Mouse (Mus musculus): Measurements from ENCODE around the gene Slc35c2. TPM values are rescaled to one million over a fixed set of nuclear protein-coding genes. Genes with fewer than 3 reads are reported as not detected.
A peak's percentile ranks its signal among the peaks of the same experiment; 100 is the strongest.

Slc35c2 gene
- polyA plus RNA-seq, 1 experiment, result 64.1 TPM

DNA sequence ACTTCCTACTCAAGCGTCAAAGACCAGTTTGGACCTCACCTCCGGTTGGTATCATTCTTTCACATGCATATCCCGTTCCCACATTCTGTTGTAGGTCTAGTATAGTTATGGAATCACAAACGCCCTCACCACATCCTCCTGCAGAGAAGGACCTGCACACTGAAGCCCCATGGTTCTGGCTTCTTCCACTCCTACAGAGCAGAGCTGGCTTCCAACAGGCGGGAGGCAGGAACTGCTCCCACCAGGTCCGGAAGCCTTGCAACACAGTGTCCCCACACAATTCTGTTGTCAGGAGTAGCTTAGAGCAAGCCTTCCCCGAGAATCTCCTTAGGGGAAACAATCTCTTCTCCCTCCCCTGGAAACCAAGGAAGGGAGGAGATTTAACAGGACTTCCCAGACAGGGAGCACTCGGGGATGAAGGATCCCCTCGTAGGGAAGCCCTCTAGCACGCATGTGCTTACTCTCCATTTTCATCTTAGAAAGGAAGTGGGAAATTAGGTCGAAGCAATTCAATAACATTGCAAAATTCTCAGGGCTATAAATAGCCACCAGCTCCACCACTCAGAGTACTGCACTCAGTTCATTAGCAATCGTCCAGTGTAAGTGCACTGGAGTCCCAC lies 33.0 kb upstream of the Slc35c2 start:
- TF ChIP-seq CTCF (conservative IDR thresholded peaks at IDR 0.05; ENCODE audit: insufficient read depth, insufficient read length, low read depth, low read length), result no peak
- no peak for TF ChIP-seq POLR2A (IDR thresholded peaks at IDR 0.05; ENCODE audit: low read depth, low read length)
- Histone ChIP-seq H3K4me3 (ENCODE audit: insufficient read depth, low read depth, low read length) (no peak overlapping the region), H3K36me3 (ENCODE audit: control insufficient read depth, insufficient read depth, low read length) (no peaks in the 10 kb centered on the region), H3K27ac (ENCODE audit: insufficient read depth, low read depth, low read length) (peak overlapping the region; percentile 24), H3K4me1 (ENCODE audit: control insufficient read depth, insufficient read depth, low read length) (peaks cover 24% of the 10 kb centered on the region), H3K27me3 (replicated peaks; ENCODE audit: control insufficient read depth, insufficient read depth, low read length) (no peaks in the 10 kb centered on the region)
- peak; percentile 57 for DNase-seq
- 49% methylated on average over 12 of the region's 12 CpGs for WGBS

GRCm38 (mm10) chr2:165319503-165319902 lies 31.8 kb upstream of the Slc35c2 start:
- H3K4me1 ChIP-seq (ENCODE audit: control insufficient read depth, insufficient read depth, low read length), result peaks cover 25% of the 10 kb centered on the region
- no peaks in the 10 kb centered on the region for H3K36me3 ChIP-seq (ENCODE audit: control insufficient read depth, insufficient read depth, low read length)
- no peaks in the 10 kb centered on the region for H3K27me3 ChIP-seq (replicated peaks; ENCODE audit: control insufficient read depth, insufficient read depth, low read length)
- TF ChIP-seq CTCF (conservative IDR thresholded peaks at IDR 0.05; ENCODE audit: insufficient read depth, insufficient read length, low read depth, low read length), result no peak
- TF ChIP-seq POLR2A (IDR thresholded peaks at IDR 0.05; ENCODE audit: low read depth, low read length), result no peak
- no peak for DNase-seq
- no peak overlapping the region for H3K27ac ChIP-seq (ENCODE audit: insufficient read depth, low read depth, low read length)
- WGBS, result 44% methylated on average over 4 of the region's 4 CpGs
- H3K4me3 ChIP-seq (ENCODE audit: insufficient read depth, low read depth, low read length), result no peak overlapping the region

DNA sequence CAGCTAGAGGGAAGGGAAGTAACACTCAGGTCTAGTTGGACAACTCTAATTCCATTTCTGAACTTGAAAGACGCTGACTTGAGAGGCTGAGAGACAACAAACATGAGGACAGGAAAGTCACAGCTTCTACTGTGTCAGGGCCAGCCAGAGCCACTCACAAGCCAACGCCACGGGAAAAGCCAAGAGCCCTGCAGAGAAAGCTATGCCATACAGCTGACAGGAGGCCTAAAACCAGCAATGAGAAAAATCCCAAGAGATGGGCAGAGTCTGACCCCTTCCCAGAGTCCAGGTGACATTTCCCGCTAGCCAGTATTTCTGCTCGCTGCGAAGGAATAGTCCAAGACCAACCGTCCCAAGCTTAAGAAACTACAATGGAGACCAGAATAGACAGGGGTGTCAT lies 31.3 kb upstream of the Slc35c2 start:
- peaks cover 25% of the 10 kb centered on the region for H3K4me1 ChIP-seq (ENCODE audit: control insufficient read depth, insufficient read depth, low read length)
- 76% methylated on average over 7 of the region's 7 CpGs for WGBS
- no peaks in the 10 kb centered on the region for H3K36me3 ChIP-seq (ENCODE audit: control insufficient read depth, insufficient read depth, low read length)
- no peak overlapping the region for H3K4me3 ChIP-seq (ENCODE audit: insufficient read depth, low read depth, low read length)
- TF ChIP-seq POLR2A (IDR thresholded peaks at IDR 0.05; ENCODE audit: low read depth, low read length) (no peak), CTCF (conservative IDR thresholded peaks at IDR 0.05; ENCODE audit: insufficient read depth, insufficient read length, low read depth, low read length) (no peak)
- H3K27me3 ChIP-seq (replicated peaks; ENCODE audit: control insufficient read depth, insufficient read depth, low read length), result no peaks in the 10 kb centered on the region
- no peak overlapping the region for H3K27ac ChIP-seq (ENCODE audit: insufficient read depth, low read depth, low read length)
- no peak for DNase-seq

- H3K4me3 ChIP-seq (ENCODE audit: insufficient read depth, low read depth, low read length), result no peak overlapping the region
- no peaks in the 10 kb centered on the region for H3K27me3 ChIP-seq (replicated peaks; ENCODE audit: control insufficient read depth, insufficient read depth, low read length)
- H3K4me1 ChIP-seq (ENCODE audit: control insufficient read depth, insufficient read depth, low read length), result peaks cover 32% of the 10 kb centered on the region
- no peak overlapping the region for H3K27ac ChIP-seq (ENCODE audit: insufficient read depth, low read depth, low read length)
- 66% methylated on average over 16 of the region's 16 CpGs for WGBS
- no peak for DNase-seq
- H3K36me3 ChIP-seq (ENCODE audit: control insufficient read depth, insufficient read depth, low read length), result no peaks in the 10 kb centered on the region
- no peak for TF ChIP-seq POLR2A (IDR thresholded peaks at IDR 0.05; ENCODE audit: low read depth, low read length)
- TF ChIP-seq CTCF (conservative IDR thresholded peaks at IDR 0.05; ENCODE audit: insufficient read depth, insufficient read length, low read depth, low read length), result no peak
These were observed 30.1 kb upstream of the Slc35c2 start for GRCm38 (mm10) chr2:165317621-165318263.

DNA sequence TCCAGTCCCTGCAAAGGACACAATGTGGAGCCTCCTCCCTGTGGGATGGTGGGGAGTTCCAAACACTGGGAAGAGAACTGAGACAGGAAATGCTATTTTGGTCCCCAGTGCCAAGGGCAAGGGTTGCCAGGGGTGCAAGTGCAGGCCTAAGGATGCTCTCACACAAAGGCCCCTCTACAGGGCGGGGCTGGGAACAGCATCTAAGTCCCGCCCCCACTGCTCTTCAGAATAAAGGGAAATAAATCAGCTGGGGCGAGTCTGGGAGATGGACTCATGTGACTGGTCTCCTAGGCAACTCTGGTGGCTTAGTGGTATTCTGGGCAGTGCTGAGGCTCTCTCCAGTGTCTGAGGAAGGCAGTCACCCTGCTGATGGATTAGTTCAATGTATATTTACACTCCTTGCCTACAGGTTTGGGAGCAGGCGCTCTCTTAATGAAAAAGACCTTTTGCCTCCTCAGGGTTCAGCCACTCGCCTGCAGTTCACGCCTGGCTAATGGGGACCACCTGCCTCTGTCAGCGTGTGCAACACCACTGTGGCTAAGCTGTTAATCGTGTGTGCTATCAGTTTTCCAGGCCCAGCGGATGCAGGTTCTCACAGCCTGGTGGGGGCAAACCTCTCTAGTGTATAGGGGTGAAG lies 29.3 kb upstream of the Slc35c2 start:
- peak; percentile 83 for DNase-seq
- WGBS, result 54% methylated on average over 9 of the region's 9 CpGs
- H3K36me3 ChIP-seq (ENCODE audit: control insufficient read depth, insufficient read depth, low read length), result no peaks in the 10 kb centered on the region

DNA sequence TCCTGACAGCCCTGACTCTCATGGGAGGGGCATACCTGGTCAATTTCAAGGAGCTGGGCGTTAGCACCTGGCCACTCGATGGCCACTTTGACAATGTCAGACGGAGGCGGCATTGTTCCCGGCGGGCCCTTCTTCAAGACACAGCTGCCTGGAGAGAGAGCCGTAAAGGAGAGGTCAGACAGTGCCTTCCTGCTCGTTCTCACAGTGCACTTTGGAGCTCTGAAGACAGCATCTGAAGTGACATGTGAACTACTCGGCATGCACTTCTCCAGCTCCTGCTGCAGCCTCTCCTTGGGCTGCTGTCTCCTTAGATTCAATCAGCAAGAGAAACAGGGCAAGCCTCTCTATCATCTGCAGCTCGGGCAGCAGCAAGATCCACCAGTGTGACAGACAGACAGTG lies 28.5 kb upstream of the Slc35c2 start:
- DNase-seq, result no peak
- WGBS, result 61% methylated on average over 10 of the region's 10 CpGs
- Histone ChIP-seq H3K4me1 (ENCODE audit: control insufficient read depth, insufficient read depth, low read length) (peaks cover 26% of the 10 kb centered on the region), H3K27me3 (replicated peaks; ENCODE audit: control insufficient read depth, insufficient read depth, low read length) (no peaks in the 10 kb centered on the region), H3K27ac (ENCODE audit: insufficient read depth, low read depth, low read length) (no peak overlapping the region), H3K36me3 (ENCODE audit: control insufficient read depth, insufficient read depth, low read length) (no peaks in the 10 kb centered on the region), H3K4me3 (ENCODE audit: insufficient read depth, low read depth, low read length) (no peak overlapping the region)
- TF ChIP-seq POLR2A (IDR thresholded peaks at IDR 0.05; ENCODE audit: low read depth, low read length) (no peak), CTCF (conservative IDR thresholded peaks at IDR 0.05; ENCODE audit: insufficient read depth, insufficient read length, low read depth, low read length) (no peak)

More for the DNA sequence above, 29.3 kb upstream of the Slc35c2 start:
- H3K4me3 ChIP-seq (ENCODE audit: insufficient read depth, low read depth, low read length), result no peak overlapping the region
- no peak for TF ChIP-seq CTCF (conservative IDR thresholded peaks at IDR 0.05; ENCODE audit: insufficient read depth, insufficient read length, low read depth, low read length)
- TF ChIP-seq POLR2A (IDR thresholded peaks at IDR 0.05; ENCODE audit: low read depth, low read length), result no peak
- H3K27me3 ChIP-seq (replicated peaks; ENCODE audit: control insufficient read depth, insufficient read depth, low read length), result no peaks in the 10 kb centered on the region
- H3K4me1 ChIP-seq (ENCODE audit: control insufficient read depth, insufficient read depth, low read length), result peaks cover 32% of the 10 kb centered on the region
- H3K27ac ChIP-seq (ENCODE audit: insufficient read depth, low read depth, low read length), result no peak overlapping the region

DNA sequence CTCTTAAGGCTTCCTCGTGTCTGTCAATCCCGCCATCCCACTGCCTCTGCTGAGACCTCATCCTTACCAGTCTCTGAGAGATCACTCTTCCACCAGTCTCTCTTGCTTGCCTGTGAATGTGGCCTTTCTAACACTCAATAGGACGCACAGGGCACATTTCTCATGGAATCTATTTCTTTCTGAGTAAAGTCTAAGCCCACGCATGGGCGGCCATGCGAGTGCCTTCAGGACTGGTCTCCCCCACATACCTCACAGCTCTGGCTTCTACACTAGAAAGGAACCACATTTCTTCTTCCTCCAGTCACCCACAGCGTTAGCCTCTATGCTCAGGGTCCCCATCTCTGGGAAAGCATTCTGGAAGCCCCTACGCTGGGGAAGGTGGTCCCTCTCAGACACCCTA lies 26.5 kb upstream of the Slc35c2 start:
- Histone ChIP-seq H3K27ac (ENCODE audit: insufficient read depth, low read depth, low read length) (peak overlapping the region; percentile 29; the same call in 1 of the 2 replicates), H3K36me3 (ENCODE audit: control insufficient read depth, insufficient read depth, low read length) (no peaks in the 10 kb centered on the region), H3K27me3 (replicated peaks; ENCODE audit: control insufficient read depth, insufficient read depth, low read length) (no peaks in the 10 kb centered on the region), H3K4me1 (ENCODE audit: control insufficient read depth, insufficient read depth, low read length) (peaks cover 26% of the 10 kb centered on the region), H3K4me3 (ENCODE audit: insufficient read depth, low read depth, low read length) (no peak overlapping the region)
- WGBS, result 60% methylated on average over 8 of the region's 8 CpGs
- peak; percentile 58 for DNase-seq
- TF ChIP-seq POLR2A (IDR thresholded peaks at IDR 0.05; ENCODE audit: low read depth, low read length) (no peak), CTCF (conservative IDR thresholded peaks at IDR 0.05; ENCODE audit: insufficient read depth, insufficient read length, low read depth, low read length) (no peak)
